Mouse (Mus musculus) hindbrain, embryonic 12.5 days (tissue): ENCODE results near the gene Dazap2. TPM values are rescaled to one million over a fixed set of nuclear protein-coding genes. Genes with fewer than 3 reads are reported as not detected.

Experiments used
- ATAC-seq: fragments of 200-750 bp; cut with Nextera tagmentation; 2 replicates; pipeline ENCODE4 v1.8.0; 2017; ENCODE audit warnings: moderate TSS enrichment; ENCODE audit not compliant: low FRiP score
- H3K27ac ChIP-seq: fragments of 300-500 bp; sonication (generic); 2 replicates; pipeline ENCODE4 v1.5.1; 2016; ENCODE audit warnings: mild to moderate bottlenecking
- H3K27me3 ChIP-seq: fragments of 300-500 bp; sonication (generic); 2 replicates; pipeline ENCODE4 v1.6.1; 2016; ENCODE audit warnings: mild to moderate bottlenecking
- H3K36me3 ChIP-seq: fragments of 300-500 bp; sonication (generic); 2 replicates; pipeline ENCODE4 v1.6.1; 2016; ENCODE audit warnings: mild to moderate bottlenecking
- H3K4me1 ChIP-seq: fragments of 300-500 bp; sonication (generic); 2 replicates; pipeline ENCODE4 v1.6.1; 2016
- H3K4me2 ChIP-seq: fragments of 300-500 bp; sonication (generic); replicated peaks from 2 replicates; pipeline ENCODE4 v1.6.1; 2016; ENCODE audit warnings: mild to moderate bottlenecking
- H3K4me3 ChIP-seq: fragments of 300-500 bp; sonication (generic); 2 replicates; pipeline ENCODE4 v1.5.1; 2016; ENCODE audit warnings: mild to moderate bottlenecking
- H3K9ac ChIP-seq: fragments of 300-500 bp; sonication (generic); 2 replicates; pipeline ENCODE4 v1.6.1; 2016; ENCODE audit warnings: mild to moderate bottlenecking, moderate library complexity
- H3K9me3 ChIP-seq: fragments of 300-500 bp; sonication (generic); replicated peaks from 2 replicates; pipeline ENCODE4 v1.6.1; 2016; ENCODE audit warnings: mild to moderate bottlenecking
- WGBS: fragments of 180-500 bp; shearing (Covaris S2); methylation state at CpG from one replicate; pipeline ENCODE4 v1.1.7; 2016; 5-methylcytosine and 5-hydroxymethylcytosine counted together
- polyA plus RNA-seq: library from polyadenylated mRNA; unstranded; fragments of >200 nt; fragmentation: Nextera tagmentation; extraction: Ambion mirVana; gene quantifications from 2 replicates; pipeline ENCODE4 v1.2.1, GENCODE M21; 2016

The Dazap2 gene
- polyA plus RNA-seq, 1 experiment from 2014 or later, result 168 TPM

DNA sequence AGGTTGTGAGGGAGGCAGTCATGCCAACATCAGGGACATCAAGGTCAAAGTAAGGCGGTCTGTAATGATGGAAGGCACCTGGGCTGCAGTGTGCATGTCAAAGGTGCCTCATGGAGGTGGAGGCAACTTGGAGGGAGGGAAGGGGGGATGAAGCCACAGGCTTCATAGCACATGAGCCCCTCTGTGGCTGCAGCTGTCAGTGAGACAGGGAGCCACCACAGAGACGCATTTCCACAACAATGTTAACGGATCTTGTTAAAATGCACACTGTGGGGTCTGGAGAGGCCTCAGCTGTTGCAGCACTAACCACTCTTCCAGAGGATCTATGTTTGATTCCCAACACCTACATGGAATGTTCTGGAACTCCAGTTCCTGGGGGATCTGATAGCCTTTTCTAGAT lies 15.0 kb downstream of the Dazap2 start:
- ATAC-seq, result no peak
- no peak overlapping the region for H3K9ac ChIP-seq
- no peaks in the 10 kb centered on the region for H3K9me3 ChIP-seq
- no peak overlapping the region for H3K4me2 ChIP-seq
- no peak overlapping the region for H3K4me3 ChIP-seq
- H3K36me3 ChIP-seq, result no peaks in the 10 kb centered on the region
- H3K4me1 ChIP-seq, result peaks cover 7% of the 10 kb centered on the region; the same call in 1 of the 2 replicates
- H3K27ac ChIP-seq, result no peak overlapping the region
- 51% methylated on average over 3 of the region's 3 CpGs for WGBS
- peaks cover 28% of the 10 kb centered on the region for H3K27me3 ChIP-seq

- Histone ChIP-seq H3K4me1 (peaks cover 14% of the 10 kb centered on the region), H3K36me3 (no peaks in the 10 kb centered on the region), H3K9me3 (no peaks in the 10 kb centered on the region), H3K9ac (no peak overlapping the region), H3K4me2 (no peak overlapping the region), H3K27ac (no peak overlapping the region), H3K27me3 (peaks cover 43% of the 10 kb centered on the region), H3K4me3 (no peak overlapping the region)
- no peak for ATAC-seq
- 85% methylated on average over 12 of the region's 12 CpGs for WGBS
Observed at GRCm38 (mm10) chr15:100631454-100632170, 16.5 kb downstream of the Dazap2 start.

DNA sequence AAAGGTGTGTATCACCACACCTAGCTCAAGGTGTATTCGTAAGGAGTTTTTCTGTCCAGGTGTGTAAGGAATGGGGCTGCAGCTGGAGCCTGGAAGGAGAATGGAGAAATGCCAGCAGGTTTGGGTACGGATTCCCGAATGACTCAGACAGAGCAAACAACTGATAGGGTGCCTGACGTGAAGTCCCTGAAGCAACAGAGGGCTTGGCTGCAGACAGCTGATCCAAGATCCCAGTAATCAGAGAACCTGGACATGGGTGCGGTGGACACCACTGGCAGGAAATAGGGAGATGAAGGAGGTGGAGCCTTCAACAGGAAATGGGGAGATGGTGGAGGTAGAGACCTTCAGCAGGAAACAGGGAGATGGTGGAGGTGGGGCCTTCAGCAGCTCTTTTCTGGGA lies 17.2 kb downstream of the Dazap2 start:
- H3K4me3 ChIP-seq, result no peak overlapping the region
- no peak for ATAC-seq
- no peak overlapping the region for H3K4me2 ChIP-seq
- no peaks in the 10 kb centered on the region for H3K36me3 ChIP-seq
- peaks cover 50% of the 10 kb centered on the region for H3K27me3 ChIP-seq
- H3K9me3 ChIP-seq, result no peaks in the 10 kb centered on the region
- no peak overlapping the region for H3K27ac ChIP-seq
- 87% methylated on average over 5 of the region's 5 CpGs for WGBS
- H3K4me1 ChIP-seq, result peaks cover 20% of the 10 kb centered on the region
- no peak overlapping the region for H3K9ac ChIP-seq

GRCm38 (mm10) chr15:100633341-100633740 lies 18.2 kb downstream of the Dazap2 start:
- H3K9ac ChIP-seq, result no peak overlapping the region
- no peak overlapping the region for H3K4me2 ChIP-seq
- no peaks in the 10 kb centered on the region for H3K36me3 ChIP-seq
- peaks cover 61% of the 10 kb centered on the region for H3K27me3 ChIP-seq
- no peak for ATAC-seq
- no peak overlapping the region for H3K4me3 ChIP-seq
- H3K9me3 ChIP-seq, result no peaks in the 10 kb centered on the region
- H3K4me1 ChIP-seq, result peaks cover 14% of the 10 kb centered on the region
- H3K27ac ChIP-seq, result no peak overlapping the region
- WGBS, result 80% methylated on average over 10 of the region's 10 CpGs

- H3K9ac ChIP-seq, result no peak overlapping the region
- 9% methylated on average over 9 of the region's 9 CpGs for whole genome bisulfite sequencing
- H3K4me2 ChIP-seq, result no peak overlapping the region
- no peaks in the 10 kb centered on the region for H3K36me3 ChIP-seq
- H3K27me3 ChIP-seq, result peaks cover 62% of the 10 kb centered on the region
- no peak for ATAC-seq
- no peaks in the 10 kb centered on the region for H3K9me3 ChIP-seq
- peaks cover 13% of the 10 kb centered on the region for H3K4me1 ChIP-seq
- H3K4me3 ChIP-seq, result no peak overlapping the region
- no peak overlapping the region for H3K27ac ChIP-seq
Observed at GRCm38 (mm10) chr15:100635239-100635638, 20.1 kb downstream of the Dazap2 start.

DNA sequence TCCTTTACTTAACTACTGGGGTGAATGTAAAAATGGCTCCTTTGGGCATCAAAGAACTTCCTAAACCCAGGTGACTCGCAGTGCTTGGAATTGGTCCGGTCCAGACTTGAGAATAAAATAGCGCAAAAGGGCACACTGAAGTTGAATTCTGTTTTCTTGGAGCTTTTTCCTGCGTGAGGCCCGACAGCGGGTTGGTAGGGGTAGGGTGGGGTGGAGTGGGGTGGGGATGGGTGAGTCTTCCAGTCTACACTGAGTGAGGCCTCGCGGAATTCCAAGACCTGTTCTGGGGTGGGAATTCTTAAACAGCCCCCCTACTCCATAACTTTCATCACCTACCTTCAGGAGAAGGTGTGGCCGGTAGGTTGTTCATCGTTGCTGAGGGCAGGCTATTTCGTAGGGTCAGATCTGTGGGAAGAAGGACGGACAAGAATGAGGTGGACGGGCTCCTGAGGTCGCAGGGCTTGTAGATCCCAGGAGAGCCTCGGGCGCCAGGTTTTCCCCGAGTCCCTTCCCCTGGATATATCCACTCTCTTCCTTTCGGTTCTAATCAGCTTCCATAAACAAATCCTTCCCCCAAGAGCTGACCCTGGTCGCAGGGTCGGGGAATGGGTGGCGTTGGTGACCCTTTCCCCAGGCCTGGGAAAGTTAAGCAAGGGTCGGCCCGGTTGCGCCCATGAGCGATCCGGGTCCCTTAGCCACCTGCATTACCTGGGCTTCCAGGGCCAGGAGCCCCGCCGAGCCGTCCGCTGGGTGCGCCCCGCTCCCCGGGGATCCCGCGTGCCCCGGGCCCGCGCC lies 20.9 kb downstream of the Dazap2 start:
- H3K27me3 ChIP-seq, result peaks cover 62% of the 10 kb centered on the region
- H3K9me3 ChIP-seq, result no peaks in the 10 kb centered on the region
- H3K27ac ChIP-seq, result no peak overlapping the region
- 4% methylated on average over 38 of the region's 38 CpGs for WGBS
- ATAC-seq, result no peak
- peak overlapping the region; percentile 69 for H3K4me2 ChIP-seq
- H3K9ac ChIP-seq, result peak overlapping the region; percentile 40
- H3K4me3 ChIP-seq, result peak overlapping the region; percentile 46
- no peaks in the 10 kb centered on the region for H3K36me3 ChIP-seq
- peaks cover 13% of the 10 kb centered on the region for H3K4me1 ChIP-seq

GRCm38 (mm10) chr15:100636700-100637501 lies 21.8 kb downstream of the Dazap2 start, which contains the start of gene Smagp:
Smagp (minus strand) TSS chr15:100636940.
- Histone ChIP-seq H3K9me3 (no peaks in the 10 kb centered on the region), H3K4me2 (peak within 1 kb of the TSS; percentile 69), H3K4me3 (peak within 1 kb of the TSS; percentile 46), H3K36me3 (no peaks in the 10 kb centered on the region), H3K27me3 (peaks cover 62% of the 10 kb centered on the region), H3K27ac (no peak within 1 kb of the TSS), H3K9ac (peak within 1 kb of the TSS; percentile 40), H3K4me1 (peaks cover 13% of the 10 kb centered on the region)
- WGBS, result under 1% methylated on average over 68 of the region's 77 CpGs
- ATAC-seq, result no peak

- Histone ChIP-seq H3K27me3 (peaks cover 59% of the 10 kb centered on the region), H3K27ac (no peak overlapping the region), H3K9ac (no peak overlapping the region), H3K9me3 (no peaks in the 10 kb centered on the region), H3K4me3 (no peak overlapping the region), H3K4me1 (peaks cover 13% of the 10 kb centered on the region), H3K4me2 (no peak overlapping the region), H3K36me3 (no peaks in the 10 kb centered on the region)
- 16% methylated on average over 6 of the region's 6 CpGs for WGBS
- ATAC-seq, result no peak
Observed at GRCm38 (mm10) chr15:100637661-100638060, 22.5 kb downstream of the Dazap2 start.

GRCm38 (mm10) chr15:100639972-100640750 lies 25.0 kb downstream of the Dazap2 start:
- Histone ChIP-seq H3K9me3 (no peaks in the 10 kb centered on the region), H3K4me3 (no peak overlapping the region), H3K36me3 (no peaks in the 10 kb centered on the region), H3K4me1 (peaks cover 13% of the 10 kb centered on the region), H3K4me2 (no peak overlapping the region), H3K9ac (no peak overlapping the region), H3K27me3 (peaks cover 39% of the 10 kb centered on the region), H3K27ac (no peak overlapping the region)
- WGBS, result 69% methylated on average over 16 of the region's 16 CpGs
- ATAC-seq, result no peak

GRCm38 (mm10) chr15:100641226-100641810 lies 26.2 kb downstream of the Dazap2 start:
- no peak overlapping the region for H3K9ac ChIP-seq
- 67% methylated on average over 11 of the region's 16 CpGs for WGBS
- no peak overlapping the region for H3K27ac ChIP-seq
- H3K4me3 ChIP-seq, result no peak overlapping the region
- H3K4me1 ChIP-seq, result peaks cover 9% of the 10 kb centered on the region
- H3K4me2 ChIP-seq, result no peak overlapping the region
- peaks cover 28% of the 10 kb centered on the region for H3K27me3 ChIP-seq
- no peak for ATAC-seq
- no peaks in the 10 kb centered on the region for H3K36me3 ChIP-seq
- H3K9me3 ChIP-seq, result no peaks in the 10 kb centered on the region

GRCm38 (mm10) chr15:100642451-100642850 lies 27.3 kb downstream of the Dazap2 start:
- Histone ChIP-seq H3K27me3 (peaks cover 16% of the 10 kb centered on the region), H3K27ac (no peak overlapping the region), H3K4me2 (no peak overlapping the region), H3K9me3 (no peaks in the 10 kb centered on the region), H3K9ac (no peak overlapping the region), H3K4me3 (no peak overlapping the region), H3K4me1 (no peaks in the 10 kb centered on the region), H3K36me3 (no peaks in the 10 kb centered on the region)
- WGBS, result 95% methylated on average over 7 of the region's 7 CpGs
- no peak for ATAC-seq
